Mouse (Mus musculus) heart, postnatal 0 days (tissue): ENCODE data around the gene Il4ra.

ENCODE experiments used
- CTCF ChIP-seq: IDR thresholded peaks from 2 replicates; pipeline ENCODE4 v1.5.1; 2016; ENCODE audit warnings: antibody characterized with exemption, control low read depth, low read depth
- EP300 ChIP-seq: IDR thresholded peaks from 2 replicates; pipeline ENCODE4 v1.6.1; 2016; ENCODE audit warnings: antibody characterized with exemption, low read depth

DNA sequence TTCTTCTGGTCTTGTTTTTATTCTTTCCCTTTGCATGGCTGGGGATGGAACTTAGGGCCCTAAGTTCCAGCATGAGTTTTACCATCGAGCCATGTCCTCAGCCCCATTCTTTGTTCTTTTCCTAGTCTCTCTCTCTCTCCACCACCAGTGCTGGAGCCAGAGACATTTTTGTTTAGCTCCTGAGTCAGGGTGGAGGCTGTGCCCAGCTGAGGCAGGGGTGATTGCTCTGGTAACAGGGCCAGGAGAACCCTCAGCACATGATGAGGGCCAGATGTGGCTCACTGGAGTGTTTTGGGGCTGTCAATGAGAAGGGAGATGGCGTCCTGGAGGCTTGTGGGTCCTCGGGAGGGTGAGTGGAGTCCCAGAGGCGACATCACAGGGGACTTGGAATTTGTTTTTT, 10.5 kb downstream of the Il4ra start:
- TF ChIP-seq EP300 (no peak), CTCF (no peak)
